Mouse (Mus musculus) cerebellum, postnatal 36 days (tissue): ENCODE data around the gene Zfp335.

Experiments used
- DNase-seq, 2 experiments: peaks; one replicate each; pipeline ENCODE4 v3.0.0; 2021 to 2022; ENCODE audit warnings: mixed read lengths in 2 of 2

Zfp335 gene

GRCm38 (mm10) chr2:164911086-164912048 lies at the start of gene Zfp335:
TSS of gene Zfp335 (minus strand) at chr2:164911757.
- peak; percentile 93 to 94 for DNase-seq

GRCm38 (mm10) chr2:164960716-164961441 lies 49.3 kb upstream of the Zfp335 start, which contains the start of gene Slc12a5:
TSS of gene Slc12a5 (plus strand) at chr2:164960802.
- DNase-seq = peak; percentile 81 to 86

- DNase-seq = no peak
Observed at GRCm38 (mm10) chr2:164957548-164958315, 46.2 kb upstream of the Zfp335 start.

GRCm38 (mm10) chr2:164956195-164956594 lies 44.6 kb upstream of the Zfp335 start:
- no peak for DNase-seq

GRCm38 (mm10) chr2:164955725-164956124 lies 44.2 kb upstream of the Zfp335 start:
- no peak for DNase-seq

- peak; percentile 88 to 93 for DNase-seq
Observed at GRCm38 (mm10) chr2:164953224-164953623, 41.7 kb upstream of the Zfp335 start.

- DNase-seq = peak in 1 of 2 experiments; percentile 17
Observed at GRCm38 (mm10) chr2:164952448-164952847, 40.9 kb upstream of the Zfp335 start.

GRCm38 (mm10) chr2:164951745-164952144 lies 40.2 kb upstream of the Zfp335 start:
- no peak for DNase-seq

- peak in 1 of 2 experiments; percentile 17 for DNase-seq
Observed at GRCm38 (mm10) chr2:164950501-164950900, 38.9 kb upstream of the Zfp335 start.

- DNase-seq = no peak
Observed at GRCm38 (mm10) chr2:164948962-164949361, 37.4 kb upstream of the Zfp335 start.

- no peak for DNase-seq
Observed at GRCm38 (mm10) chr2:164947930-164948329, 36.4 kb upstream of the Zfp335 start.

- DNase-seq = no peak
Observed at GRCm38 (mm10) chr2:164947506-164947905, 35.9 kb upstream of the Zfp335 start.

GRCm38 (mm10) chr2:164942692-164943290 lies 31.2 kb upstream of the Zfp335 start:
- no peak for DNase-seq

GRCm38 (mm10) chr2:164940140-164940830 lies 28.7 kb upstream of the Zfp335 start, which contains the start of gene Mmp9:
TSS of gene Mmp9 (plus strand) at chr2:164940780.
- DNase-seq = no peak

GRCm38 (mm10) chr2:164939106-164939505 lies 27.5 kb upstream of the Zfp335 start:
- peak; percentile 36 to 46 for DNase-seq

- peak; percentile 77 to 78 for DNase-seq
Observed at GRCm38 (mm10) chr2:164938146-164939091, 26.9 kb upstream of the Zfp335 start.

GRCm38 (mm10) chr2:164935991-164936390 lies 24.4 kb upstream of the Zfp335 start:
- DNase-seq = no peak

GRCm38 (mm10) chr2:164933534-164933933 lies 22.0 kb upstream of the Zfp335 start:
- no peak for DNase-seq

- no peak for DNase-seq
Observed at GRCm38 (mm10) chr2:164930706-164931581, 19.4 kb upstream of the Zfp335 start.
